Mouse (Mus musculus): ENCODE results near the gene Hist1h2ae. TPM values are rescaled to one million over a fixed set of nuclear protein-coding genes. Genes with fewer than 3 reads are reported as not detected.

Hist1h2ae gene
- total RNA-seq, 2 experiments from 2014 or later: 38.7 to 42.6 TPM

DNA sequence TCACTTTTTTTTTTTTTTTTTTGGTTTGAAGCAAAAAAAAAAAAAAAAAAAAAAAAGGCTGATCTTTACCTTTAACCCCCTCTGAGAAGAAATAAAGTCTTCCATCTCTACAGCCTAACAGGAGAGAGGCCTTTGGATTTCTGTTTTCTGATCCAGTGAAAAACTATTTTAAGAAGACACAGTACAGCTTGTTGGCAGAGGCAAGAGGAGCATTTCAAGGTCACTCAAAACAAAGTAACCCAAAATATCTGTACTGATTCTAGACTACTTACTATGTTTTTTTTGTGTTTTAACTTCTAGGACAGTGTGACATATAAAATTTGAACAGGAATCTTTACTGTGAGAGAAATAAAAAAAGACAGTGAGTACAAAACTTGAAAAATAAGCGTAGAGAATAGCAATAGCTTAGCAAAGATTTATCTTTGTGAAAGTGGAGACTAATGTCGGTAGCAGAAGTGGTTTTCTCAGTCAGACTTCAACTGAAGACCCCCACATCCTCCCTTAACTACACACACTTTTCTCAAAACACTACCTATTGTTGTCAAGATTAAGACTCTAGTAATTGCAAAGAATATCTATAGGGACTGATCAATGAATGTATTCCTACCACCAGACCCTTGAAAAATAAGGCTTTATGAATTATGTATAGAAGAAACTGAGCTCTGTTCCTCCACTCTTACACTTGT is 41.4 kb downstream of the Hist1h2ae start:
- intact Hi-C loops (cut with DNase I): loop anchor here (5.0 to 10.0 kb wide), 3 partner anchors 53 to 1487 kb away; partner anchors contain the start of genes Hist1h2ag, Hist1h2bb, Hist1h2bj and Hist1h3c
- DNase-seq: peak in 1 of 2 experiments; percentile 20

- peak in 1 of 2 experiments; percentile 24 for DNase-seq
- intact Hi-C loops (cut with DNase I): no loop called here
Observed at GRCm38 (mm10) chr13:23529005-23529404, 42.0 kb downstream of the Hist1h2ae start.

- intact Hi-C loops (cut with DNase I): no loop called here
Observed at GRCm38 (mm10) chr13:23526312-23526711, 44.7 kb downstream of the Hist1h2ae start.

GRCm38 (mm10) chr13:23525901-23526300 is 45.1 kb downstream of the Hist1h2ae start:
- no peak for DNase-seq
- intact Hi-C loops (cut with DNase I): no loop called here

More at GRCm38 (mm10) chr13:23526312-23526711, 44.7 kb downstream of the Hist1h2ae start:
- DNase-seq: peak; percentile 94 to 96

DNA sequence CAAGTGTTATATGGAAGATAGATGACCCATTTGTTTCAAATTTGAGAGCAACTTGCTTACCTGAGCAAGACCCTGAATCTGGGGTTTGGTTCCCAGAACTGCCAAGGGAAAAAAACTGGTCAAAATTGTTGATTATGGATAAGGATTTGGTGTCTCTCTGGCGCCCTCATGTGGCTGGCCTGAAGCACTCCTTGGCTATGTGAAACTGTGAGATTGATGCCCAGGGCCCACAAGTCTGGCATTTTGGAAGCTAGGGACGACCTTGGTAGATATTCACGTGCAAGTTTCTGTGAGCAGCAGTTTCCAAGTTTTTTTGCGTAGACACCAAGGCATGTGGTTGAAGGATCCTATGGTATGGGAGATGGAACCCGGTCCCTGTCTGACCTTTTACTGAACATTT is 46.4 kb downstream of the Hist1h2ae start:
- intact Hi-C loops (cut with DNase I): loop anchor here (1.0 kb wide), 2 partner anchors 92 to 100 kb away; no protein-coding TSS in a partner anchor
- DNase-seq: peak; percentile 74 to 86

DNA sequence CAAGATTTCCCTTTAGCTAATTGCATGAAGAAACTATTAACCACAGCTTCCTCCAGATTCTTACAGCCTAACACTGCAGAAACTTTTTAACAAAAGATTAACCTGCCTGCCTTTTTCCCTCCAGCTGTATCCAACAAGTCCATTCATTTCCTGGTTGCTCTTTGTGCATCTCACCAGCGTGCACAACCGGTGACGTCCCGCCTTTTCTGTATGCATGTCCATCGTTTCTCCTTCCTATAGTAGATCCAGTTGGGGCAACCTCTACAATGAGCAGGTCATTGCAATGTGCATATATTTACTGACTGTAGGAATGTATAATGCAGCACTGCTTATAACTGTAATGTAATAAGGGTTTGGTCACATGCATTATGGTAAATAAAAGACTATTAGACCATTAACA is 47.0 kb downstream of the Hist1h2ae start:
- no peak for DNase-seq
- intact Hi-C loops (cut with DNase I): loop anchor here (1.0 kb wide), 2 partner anchors 92 to 100 kb away; no protein-coding TSS in a partner anchor

- intact Hi-C loops (cut with DNase I): no loop called here
- DNase-seq: peak; percentile 85
Observed at GRCm38 (mm10) chr13:23521703-23522102, 49.3 kb downstream of the Hist1h2ae start.

Small RNA genes within 50 kb of the gene (microRNA-seq; reads per million reads assigned to microRNA genes)
- gene Gm44297 (0.24 to 0.35 reads per million in 2 experiments), gene Gm44359 (0 reads per million in 2 experiments), gene Gm44394 (0 reads per million in 2 experiments)

Other genes starting within 250 kb of the Hist1h2ae start
- gene Zfp322a, start 202.0 kb downstream of the Hist1h2ae start, total RNA-seq (2021): 10 to 100 TPM; 18.9 to 21.7 TPM
- gene Abt1, start 147.4 kb downstream of the Hist1h2ae start, total RNA-seq (2021): 1 to 10 TPM; 5.3 to 5.6 TPM
- not detected for gene Btn1a1, start 105.3 kb downstream of the Hist1h2ae start, total RNA-seq (2021)
- not detected for gene Btn2a2, start 82.4 kb downstream of the Hist1h2ae start, total RNA-seq (2021)
- 100 to 1,000 TPM; 743 to 812 TPM for gene Hist1h4h, start 40.2 kb downstream of the Hist1h2ae start, total RNA-seq (2021)
- gene Hist1h2af, start 37.3 kb downstream of the Hist1h2ae start, total RNA-seq (2021): 100 to 1,000 TPM; 171 to 245 TPM
- 10 to 100 TPM; 45.9 to 66.2 TPM for gene Hist1h3g, start 35.8 kb downstream of the Hist1h2ae start, total RNA-seq (2021)
- 10 to 100 TPM in 1 of 2 experiments, 1 to 10 TPM in 1; 9.2 to 11.2 TPM for gene Hist1h2bh, start 27.8 kb downstream of the Hist1h2ae start, total RNA-seq (2021)
- 10 to 100 TPM; 52.6 to 63.4 TPM for gene Hist1h3f, start 27.2 kb downstream of the Hist1h2ae start, total RNA-seq (2021)
- gene Hist1h4f, start 19.6 kb downstream of the Hist1h2ae start, total RNA-seq (2021): 100 to 1,000 TPM; 308 to 354 TPM
- gene Hist1h1d, start 18.0 kb downstream of the Hist1h2ae start, total RNA-seq (2021): 10 to 100 TPM; 16.9 to 20.1 TPM
- gene Hist1h3e, start 8.9 kb downstream of the Hist1h2ae start, total RNA-seq (2021): 100 to 1,000 TPM; 125 to 161 TPM
- gene Hist1h2bg, start 176 bp upstream of the Hist1h2ae start, total RNA-seq (2021): 100 to 1,000 TPM; 285 to 300 TPM
- 100 to 1,000 TPM; 116 to 129 TPM for gene Hist1h2bf, start 3.0 kb upstream of the Hist1h2ae start, total RNA-seq (2021)
- 10 to 100 TPM; 32.3 to 37.7 TPM for gene Hist1h2ad, start 3.2 kb upstream of the Hist1h2ae start, total RNA-seq (2021)
- 10 to 100 TPM; 26.2 to 30.6 TPM for gene Hist1h3d, start 4.5 kb upstream of the Hist1h2ae start, total RNA-seq (2021)
- gene Hist1h4d, start 10.4 kb upstream of the Hist1h2ae start, total RNA-seq (2021): 100 to 1,000 TPM; 167 to 189 TPM
- 10 to 100 TPM; 18.8 to 19.8 TPM for gene Hist1h2be, start 49.9 kb upstream of the Hist1h2ae start, total RNA-seq (2021)
- 100 to 1,000 TPM; 138 to 168 TPM for gene Hist1h1e, start 51.3 kb upstream of the Hist1h2ae start, total RNA-seq (2021)
- gene Hist1h2ac, start 112.7 kb upstream of the Hist1h2ae start, total RNA-seq (2021): 1 to 10 TPM; 5.1 to 6.2 TPM
- 10 to 100 TPM; 50.8 to 51.3 TPM for gene Hist1h2bc, start 113.0 kb upstream of the Hist1h2ae start, total RNA-seq (2021)
- gene Hist1h1t, start 124.6 kb upstream of the Hist1h2ae start, total RNA-seq (2021): under 1 TPM; 0.29 to 0.67 TPM
- 100 to 1,000 TPM; 105 to 116 TPM for gene Hist1h4c, start 127.2 kb upstream of the Hist1h2ae start, total RNA-seq (2021)
- 10 to 100 TPM; 26.7 to 32.4 TPM for gene Hfe, start 139.6 kb upstream of the Hist1h2ae start, total RNA-seq (2021)
- gene Hist1h1c, start 167.6 kb upstream of the Hist1h2ae start, total RNA-seq (2021): 100 to 1,000 TPM; 299 to 383 TPM
- 100 to 1,000 TPM in 1 of 2 experiments, 10 to 100 TPM in 1; 84.0 to 101 TPM for gene Hist1h3c, start 174.4 kb upstream of the Hist1h2ae start, total RNA-seq (2021)
- gene Hist1h2bb, start 175.5 kb upstream of the Hist1h2ae start, total RNA-seq (2021): 100 to 1,000 TPM; 105 to 106 TPM
- gene Hist1h2ab, start 179.9 kb upstream of the Hist1h2ae start, total RNA-seq (2021): 100 to 1,000 TPM; 166 to 169 TPM
- gene Hist1h3b, start 181.0 kb upstream of the Hist1h2ae start, total RNA-seq (2021): 100 to 1,000 TPM; 221 to 266 TPM
- gene Hist1h4b, start 185.8 kb upstream of the Hist1h2ae start, total RNA-seq (2021): 100 to 1,000 TPM; 130 to 151 TPM
- gene Hist1h4a, start 190.0 kb upstream of the Hist1h2ae start, total RNA-seq (2021): 100 to 1,000 TPM; 162 to 177 TPM
- gene Hist1h3a, start 191.2 kb upstream of the Hist1h2ae start, total RNA-seq (2021): 100 to 1,000 TPM; 160 to 202 TPM
- 100 to 1,000 TPM; 109 to 127 TPM for gene Hist1h1a, start 192.4 kb upstream of the Hist1h2ae start, total RNA-seq (2021)
- not detected for gene Trim38, start 198.7 kb upstream of the Hist1h2ae start, total RNA-seq (2021)
- gene Slc17a2, start 235.8 kb upstream of the Hist1h2ae start, total RNA-seq (2021): not detected